Mouse (Mus musculus) forebrain, embryonic 13.5 days (tissue): Measurements from ENCODE around the gene Rpf1. TPM values are rescaled to one million over a fixed set of nuclear protein-coding genes. Genes with fewer than 3 reads are reported as not detected.
A peak's percentile ranks its signal among the peaks of the same experiment; 100 is the strongest.

Source experiments
- ATAC-seq: fragments of 200-750 bp; cut with Nextera tagmentation; 2 replicates; pipeline ENCODE4 v1.8.0; 2017
- H3K27ac ChIP-seq: fragments of 300-500 bp; sonication (generic); 2 replicates; pipeline ENCODE4 v1.5.1; 2015; ENCODE audit warnings: inconsistent platforms, mild to moderate bottlenecking, moderate library complexity
- H3K27me3 ChIP-seq: fragments of 300-500 bp; sonication (generic); 2 replicates; pipeline ENCODE4 v1.6.1; 2015; ENCODE audit warnings: mild to moderate bottlenecking, inconsistent platforms
- H3K36me3 ChIP-seq: fragments of 300-500 bp; sonication (generic); 2 replicates; pipeline ENCODE4 v1.6.1; 2015; ENCODE audit warnings: mild to moderate bottlenecking, inconsistent platforms; ENCODE audit not compliant: poor library complexity, severe bottlenecking
- H3K4me1 ChIP-seq: fragments of 300-500 bp; sonication (generic); 2 replicates; pipeline ENCODE4 v1.6.1; 2015; ENCODE audit warnings: inconsistent platforms
- H3K4me2 ChIP-seq: fragments of 300-500 bp; sonication (generic); 2 replicates; pipeline ENCODE4 v1.6.1; 2015; ENCODE audit warnings: inconsistent platforms, mild to moderate bottlenecking, moderate library complexity
- H3K4me3 ChIP-seq: fragments of 300-500 bp; sonication (generic); 2 replicates; pipeline ENCODE4 v1.5.1; 2015; ENCODE audit warnings: mild to moderate bottlenecking, inconsistent platforms
- H3K9ac ChIP-seq: fragments of 300-500 bp; sonication (generic); 2 replicates; pipeline ENCODE4 v1.6.1; 2015; ENCODE audit warnings: mild to moderate bottlenecking, inconsistent platforms
- H3K9me3 ChIP-seq: fragments of 300-500 bp; sonication (generic); replicated peaks from 2 replicates; pipeline ENCODE4 v1.6.1; 2016; ENCODE audit warnings: inconsistent platforms
- WGBS: fragments of 180-500 bp; shearing (Covaris S2); methylation state at CpG from one replicate; pipeline ENCODE4 v1.1.7; 2015; 5-methylcytosine and 5-hydroxymethylcytosine counted together
- polyA plus RNA-seq: library from polyadenylated mRNA; unstranded; fragments of >200 nt; fragmentation: Nextera tagmentation; extraction: Ambion mirVana; gene quantifications from 2 replicates; pipeline ENCODE4 v1.2.1, GENCODE M21; 2015

Rpf1 gene
- polyA plus RNA-seq, 1 experiment from 2014 or later: 67.5 TPM

- peak within 1 kb of the TSS; percentile 89 for H3K9ac ChIP-seq
- peak within 1 kb of the TSS; percentile 71 for H3K4me2 ChIP-seq
- H3K9me3 ChIP-seq: no peaks in the 10 kb centered on the region
- peaks cover 13% of the 10 kb centered on the region for H3K36me3 ChIP-seq
- peak; percentile 93 for ATAC-seq
- peak within 1 kb of the TSS; percentile 75 for H3K27ac ChIP-seq
- WGBS: under 1% methylated on average over 53 of the region's 88 CpGs
- peak within 1 kb of the TSS; percentile 84 for H3K4me3 ChIP-seq
- no peaks in the 10 kb centered on the region for H3K27me3 ChIP-seq
- peaks cover 21% of the 10 kb centered on the region for H3K4me1 ChIP-seq
Observed at GRCm38 (mm10) chr3:146499431-146500002, 21.7 kb downstream of the Rpf1 start, which contains the start of the genes Spata1 and Gng5. Spata1 (minus strand) TSS chr3:146499753. Gng5 (plus strand) TSS chr3:146499807.

DNA sequence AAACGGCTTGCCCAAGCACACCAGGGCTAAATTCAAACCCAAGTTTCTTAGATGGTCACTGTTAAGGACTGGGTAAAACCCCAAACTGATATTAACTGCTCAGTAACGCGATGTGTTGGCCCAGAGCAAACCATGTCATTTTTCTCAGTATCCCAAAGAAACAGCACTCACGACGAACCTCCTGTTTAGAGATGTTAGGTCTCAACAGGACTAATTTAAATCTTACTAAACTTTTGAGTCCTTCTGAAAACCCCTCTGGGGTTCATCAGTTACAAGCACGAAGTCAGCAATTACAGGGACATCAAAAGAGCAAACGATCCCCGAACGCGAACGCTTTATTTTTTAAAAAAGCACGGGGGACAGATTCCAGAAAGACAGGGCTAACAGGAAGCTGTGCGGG lies 22.2 kb downstream of the Rpf1 start:
- no peaks in the 10 kb centered on the region for H3K9me3 ChIP-seq
- peaks cover 21% of the 10 kb centered on the region for H3K4me1 ChIP-seq
- 5% methylated on average over 13 of the region's 13 CpGs for WGBS
- H3K4me2 ChIP-seq: peak overlapping the region; percentile 71
- peaks cover 8% of the 10 kb centered on the region for H3K36me3 ChIP-seq
- H3K4me3 ChIP-seq: peak overlapping the region; percentile 84
- no peaks in the 10 kb centered on the region for H3K27me3 ChIP-seq
- H3K27ac ChIP-seq: peak overlapping the region; percentile 44; the same call in 1 of the 2 replicates
- no peak for ATAC-seq
- peak overlapping the region; percentile 89 for H3K9ac ChIP-seq

DNA sequence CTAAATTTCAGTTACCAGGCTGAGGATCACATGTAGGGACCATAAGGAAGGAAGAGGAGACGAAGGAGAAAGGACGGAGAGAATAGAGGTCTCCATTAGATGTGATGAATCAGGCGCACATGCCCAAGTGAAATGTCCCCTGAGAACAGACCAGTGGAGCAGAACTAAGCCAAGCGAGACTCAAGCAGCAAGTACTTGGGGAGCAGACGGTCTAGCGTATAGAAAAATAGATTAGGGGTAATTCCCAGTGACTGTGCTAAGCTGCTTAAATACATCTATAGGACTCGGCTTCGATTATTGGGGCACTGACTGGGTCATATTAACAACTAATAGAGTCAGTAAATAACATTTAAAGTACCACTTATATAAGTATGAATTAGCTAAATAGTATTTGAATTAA lies 26.3 kb downstream of the Rpf1 start:
- Histone ChIP-seq H3K27me3 (no peaks in the 10 kb centered on the region), H3K4me3 (no peak overlapping the region), H3K9me3 (no peaks in the 10 kb centered on the region), H3K4me2 (no peak overlapping the region), H3K36me3 (no peaks in the 10 kb centered on the region), H3K4me1 (no peaks in the 10 kb centered on the region), H3K9ac (no peak overlapping the region), H3K27ac (no peak overlapping the region)
- ATAC-seq: no peak
- 27% methylated on average over 8 of the region's 8 CpGs for WGBS

GRCm38 (mm10) chr3:146486464-146486863 lies 34.8 kb downstream of the Rpf1 start:
- no peak overlapping the region for H3K4me2 ChIP-seq
- H3K27me3 ChIP-seq: no peaks in the 10 kb centered on the region
- H3K36me3 ChIP-seq: no peaks in the 10 kb centered on the region
- no peak overlapping the region for H3K4me3 ChIP-seq
- no peak for ATAC-seq
- WGBS: 86% methylated on average over 4 of the region's 4 CpGs
- no peaks in the 10 kb centered on the region for H3K4me1 ChIP-seq
- H3K9ac ChIP-seq: no peak overlapping the region
- no peak overlapping the region for H3K27ac ChIP-seq
- no peaks in the 10 kb centered on the region for H3K9me3 ChIP-seq

DNA sequence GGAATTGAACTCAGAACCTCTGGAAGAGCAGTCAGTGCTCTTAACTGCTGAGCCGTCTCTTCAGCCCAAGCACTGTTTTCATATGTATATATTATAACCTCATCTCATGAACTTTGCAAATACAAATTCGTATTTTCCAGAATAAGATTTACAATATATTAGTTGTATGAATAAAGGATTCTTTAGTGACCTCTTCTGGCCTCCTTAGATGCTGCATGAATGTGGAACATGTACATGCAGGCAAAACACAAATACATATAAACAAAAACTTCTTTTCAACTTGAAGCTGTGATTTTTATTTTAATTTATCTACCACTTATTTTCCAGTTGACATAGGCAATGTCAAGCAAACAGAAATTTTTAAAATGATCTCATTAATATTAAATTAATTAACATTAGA lies 39.2 kb downstream of the Rpf1 start:
- Histone ChIP-seq H3K27me3 (no peaks in the 10 kb centered on the region), H3K9ac (no peak overlapping the region), H3K9me3 (no peaks in the 10 kb centered on the region), H3K4me2 (no peak overlapping the region), H3K4me1 (no peaks in the 10 kb centered on the region), H3K36me3 (no peaks in the 10 kb centered on the region), H3K27ac (no peak overlapping the region), H3K4me3 (no peak overlapping the region)
- WGBS: 77% methylated on average over 2 of the region's 2 CpGs
- no peak for ATAC-seq

DNA sequence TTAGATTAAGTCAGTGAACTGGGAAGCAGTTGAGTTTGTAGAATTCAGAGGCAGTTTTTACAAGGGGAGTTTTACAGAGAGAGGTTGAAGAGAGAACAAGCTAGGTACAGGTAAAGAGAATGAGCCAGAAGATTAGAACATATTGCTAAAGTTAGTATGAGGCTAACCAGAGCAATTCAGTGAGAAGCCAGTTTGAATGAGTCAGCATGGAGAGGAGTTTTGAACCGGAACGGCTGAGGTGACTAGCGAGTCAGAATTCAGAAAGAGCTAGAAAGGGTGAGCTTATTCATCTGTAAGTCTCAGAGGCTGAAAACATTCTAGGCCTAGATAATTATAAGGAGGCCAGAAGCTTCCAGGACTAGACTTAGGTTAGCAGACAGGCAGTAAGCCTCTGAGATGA lies 46.8 kb downstream of the Rpf1 start:
- Histone ChIP-seq H3K4me3 (no peak overlapping the region), H3K36me3 (no peaks in the 10 kb centered on the region), H3K9me3 (no peaks in the 10 kb centered on the region), H3K4me1 (no peaks in the 10 kb centered on the region), H3K4me2 (no peak overlapping the region), H3K27me3 (no peaks in the 10 kb centered on the region), H3K9ac (no peak overlapping the region), H3K27ac (no peak overlapping the region)
- WGBS: 91% methylated on average over 3 of the region's 3 CpGs
- ATAC-seq: no peak

DNA sequence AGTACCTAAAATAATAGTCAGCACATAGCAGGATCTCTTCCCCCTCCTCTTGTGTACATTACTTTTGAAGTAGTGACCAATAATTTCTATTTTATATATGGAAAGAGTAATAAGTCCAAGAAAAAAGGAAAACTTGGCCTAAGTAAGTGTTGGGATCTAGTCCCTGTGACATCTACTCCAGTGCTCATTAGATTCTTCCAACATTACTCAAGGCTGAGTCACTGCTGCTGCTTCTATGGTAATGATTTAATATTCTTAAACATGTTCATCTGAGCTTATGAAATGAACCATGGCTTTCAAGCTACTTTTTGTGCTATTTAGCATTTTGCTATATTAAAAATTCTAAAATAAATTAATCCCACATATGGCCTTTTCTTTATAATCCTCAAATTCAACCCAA lies 47.5 kb downstream of the Rpf1 start:
- no peak overlapping the region for H3K4me3 ChIP-seq
- no peaks in the 10 kb centered on the region for H3K4me1 ChIP-seq
- H3K4me2 ChIP-seq: no peak overlapping the region
- no peaks in the 10 kb centered on the region for H3K9me3 ChIP-seq
- H3K9ac ChIP-seq: no peak overlapping the region
- H3K27me3 ChIP-seq: no peaks in the 10 kb centered on the region
- no peak overlapping the region for H3K27ac ChIP-seq
- H3K36me3 ChIP-seq: no peaks in the 10 kb centered on the region
- no peak for ATAC-seq

DNA sequence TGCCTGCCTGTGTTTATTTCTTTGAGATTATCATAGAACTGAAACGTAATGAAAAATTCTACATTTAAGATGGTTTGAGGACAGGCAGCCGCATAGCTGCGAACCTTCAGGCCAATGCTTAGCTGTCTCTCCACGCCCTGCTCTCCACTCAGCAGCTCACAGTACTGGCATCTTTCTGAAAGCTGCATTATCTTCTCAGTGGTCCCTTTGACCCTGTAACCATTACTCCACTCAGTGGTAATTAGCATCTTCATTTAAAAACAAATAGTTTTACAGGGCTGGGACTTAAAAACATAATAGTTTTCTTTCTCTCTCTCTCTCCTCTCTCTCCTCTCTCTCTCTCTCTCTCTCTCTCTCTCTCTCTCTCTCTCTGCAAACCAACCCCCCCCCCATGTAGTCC lies 48.6 kb downstream of the Rpf1 start:
- H3K27me3 ChIP-seq: no peaks in the 10 kb centered on the region
- H3K9ac ChIP-seq: no peak overlapping the region
- no peaks in the 10 kb centered on the region for H3K4me1 ChIP-seq
- ATAC-seq: no peak
- 73% methylated on average over 4 of the region's 4 CpGs for WGBS
- no peaks in the 10 kb centered on the region for H3K36me3 ChIP-seq
- H3K27ac ChIP-seq: no peak overlapping the region
- H3K9me3 ChIP-seq: no peaks in the 10 kb centered on the region
- no peak overlapping the region for H3K4me3 ChIP-seq
- H3K4me2 ChIP-seq: no peak overlapping the region

DNA sequence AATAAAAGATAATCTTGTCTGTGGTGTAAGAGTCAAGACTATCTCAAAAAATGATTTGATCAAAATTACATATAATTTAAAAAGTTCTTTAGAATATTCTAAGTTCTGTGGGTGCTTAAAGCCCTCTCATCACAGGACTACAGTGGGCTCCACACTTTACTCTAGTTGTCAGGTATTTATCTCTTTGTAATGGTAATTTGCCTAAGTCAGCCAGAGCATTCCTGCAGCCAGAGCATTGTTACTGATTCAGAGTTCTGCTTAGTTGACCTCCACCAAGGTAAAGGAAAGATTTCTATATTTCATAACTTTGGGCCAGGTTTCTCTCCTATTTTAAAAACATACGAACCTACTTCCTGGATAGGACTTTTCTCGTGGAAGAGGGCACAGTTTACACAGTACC lies 52.0 kb downstream of the Rpf1 start:
- Histone ChIP-seq H3K27me3 (no peaks in the 10 kb centered on the region), H3K36me3 (no peaks in the 10 kb centered on the region), H3K9me3 (no peaks in the 10 kb centered on the region), H3K4me2 (no peak overlapping the region), H3K27ac (no peak overlapping the region), H3K4me1 (no peaks in the 10 kb centered on the region), H3K9ac (no peak overlapping the region), H3K4me3 (no peak overlapping the region)
- WGBS: 88% methylated on average over 2 of the region's 2 CpGs
- ATAC-seq: no peak

GRCm38 (mm10) chr3:146462939-146463338 lies 58.3 kb downstream of the Rpf1 start:
- Histone ChIP-seq H3K4me3 (no peak overlapping the region), H3K27me3 (no peaks in the 10 kb centered on the region), H3K9ac (no peak overlapping the region), H3K4me1 (no peaks in the 10 kb centered on the region), H3K36me3 (no peaks in the 10 kb centered on the region), H3K9me3 (no peaks in the 10 kb centered on the region), H3K27ac (no peak overlapping the region), H3K4me2 (no peak overlapping the region)
- 65% methylated on average over 2 of the region's 2 CpGs for WGBS
- no peak for ATAC-seq

Other genes with a start within 250 kb of the Rpf1 start
- 22.8 and 23.3 TPM in 2 replicates for gene Ssx2ip, start 116.8 kb downstream of the Rpf1 start, polyA plus RNA-seq
- 3.1 and 3.5 TPM in 2 replicates for gene Ctbs, start 71.6 kb downstream of the Rpf1 start, polyA plus RNA-seq
- 4.2 and 4.5 TPM in 2 replicates for gene Spata1, start 21.7 kb downstream of the Rpf1 start, polyA plus RNA-seq
- gene Gng5, start 21.6 kb downstream of the Rpf1 start, polyA plus RNA-seq: 754 and 826 TPM in 2 replicates
- not detected in 2 replicates for gene Uox, start 49.0 kb upstream of the Rpf1 start, polyA plus RNA-seq
- gene Dnase2b, start 94.2 kb upstream of the Rpf1 start, polyA plus RNA-seq: not detected in 2 replicates
- not detected in 2 replicates for gene 4930503B20Rik, start 129.9 kb upstream of the Rpf1 start, polyA plus RNA-seq
- gene Samd13, start 164.2 kb upstream of the Rpf1 start, polyA plus RNA-seq: 0.48 and 1.0 TPM in 2 replicates